Mouse (Mus musculus) bone marrow, adult 2 months (tissue): ENCODE measurements around the gene Mamdc2.

ENCODE experiments used
- CTCF ChIP-seq: fragments of 200-500 bp; IDR thresholded peaks from 2 replicates; pipeline ENCODE4 v1.5.1; 2011; ENCODE audit warnings: low read length, control low read depth; ENCODE audit not compliant: control insufficient read depth, insufficient read depth
- POLR2A ChIP-seq: fragments of 200-500 bp; IDR thresholded peaks from 2 replicates; pipeline ENCODE4 v1.6.1; 2011; ENCODE audit warnings: low read depth, mild to moderate bottlenecking, control low read depth, low read length, borderline replicate concordance; ENCODE audit not compliant: control insufficient read depth

DNA sequence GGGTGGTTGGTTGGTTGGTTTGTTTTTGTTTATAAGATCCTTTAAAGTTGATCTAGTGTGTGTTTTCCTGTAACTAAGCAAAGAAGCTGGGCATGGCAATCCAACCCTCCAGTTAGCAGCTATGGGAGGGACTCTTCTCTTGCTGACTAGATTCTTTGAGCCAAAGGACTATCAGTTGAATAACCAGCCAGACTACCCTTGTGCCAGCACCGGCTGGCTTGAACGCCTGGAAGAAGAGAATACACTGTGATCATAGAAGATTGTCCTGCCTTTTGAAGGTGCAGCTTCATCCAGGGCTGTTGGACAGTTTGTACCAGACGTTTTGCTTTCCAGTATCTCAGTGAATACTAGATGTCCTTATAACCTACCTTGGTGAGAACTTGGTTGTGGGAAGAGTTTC is 86.2 kb downstream of the Mamdc2 start:
- TF ChIP-seq POLR2A (no peak), CTCF (no peak)
